Mouse (Mus musculus) bone marrow, adult 2 months (tissue): ENCODE results near the gene Phox2a.

Experiments
- CTCF ChIP-seq: fragments of 200-500 bp; IDR thresholded peaks from 2 replicates; pipeline ENCODE4 v1.5.1; 2011; ENCODE audit warnings: low read length, control low read depth; ENCODE audit not compliant: control insufficient read depth, insufficient read depth
- POLR2A ChIP-seq: fragments of 200-500 bp; IDR thresholded peaks from 2 replicates; pipeline ENCODE4 v1.6.1; 2011; ENCODE audit warnings: low read depth, mild to moderate bottlenecking, control low read depth, low read length, borderline replicate concordance; ENCODE audit not compliant: control insufficient read depth

GRCm38 (mm10) chr7:101836271-101837153 lies 18.4 kb downstream of the Phox2a start:
- no peak for TF ChIP-seq POLR2A
- TF ChIP-seq CTCF, result no peak
